Mouse (Mus musculus) T-helper 17 cell (primary cell): ENCODE data around the gene Scel.

ENCODE experiments used
- in situ Hi-C, 2 experiments: fragments of 300-600 bp; cut with MboI, MseI; formaldehyde crosslinking; loops; 1 replicate in 1 of 2; 2 replicates in 1 of 2; pipeline ENCODE4 v1.15.1; 2025; ENCODE audit warnings: high pct_unique_total_duplicates in 2 of 2

Scel gene

DNA sequence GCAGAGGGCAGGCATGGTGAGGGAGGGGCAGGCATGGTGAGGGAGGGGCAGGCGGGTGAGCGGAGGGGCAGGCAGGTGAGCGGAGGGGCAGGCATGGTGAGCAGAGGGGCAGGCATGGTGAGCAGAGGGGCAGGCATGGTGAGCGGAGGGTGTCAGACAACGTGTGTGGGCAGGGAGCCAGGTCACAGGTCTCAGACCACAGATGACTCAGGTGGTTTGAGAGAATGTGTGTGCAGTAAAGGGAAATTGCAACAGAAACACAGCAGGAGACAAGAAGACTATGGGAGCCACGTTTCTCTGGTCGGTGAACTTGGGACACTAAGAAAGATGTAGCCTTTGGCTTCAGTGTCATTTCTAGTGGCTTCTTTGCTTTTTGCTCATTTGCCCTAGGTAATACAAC, 8.6 kb upstream of the Scel start:
- in situ Hi-C loops: loop anchor here (10.0 to 25.0 kb wide), 2 partner anchors 817 to 1980 kb away; no protein-coding TSS in a partner anchor

DNA sequence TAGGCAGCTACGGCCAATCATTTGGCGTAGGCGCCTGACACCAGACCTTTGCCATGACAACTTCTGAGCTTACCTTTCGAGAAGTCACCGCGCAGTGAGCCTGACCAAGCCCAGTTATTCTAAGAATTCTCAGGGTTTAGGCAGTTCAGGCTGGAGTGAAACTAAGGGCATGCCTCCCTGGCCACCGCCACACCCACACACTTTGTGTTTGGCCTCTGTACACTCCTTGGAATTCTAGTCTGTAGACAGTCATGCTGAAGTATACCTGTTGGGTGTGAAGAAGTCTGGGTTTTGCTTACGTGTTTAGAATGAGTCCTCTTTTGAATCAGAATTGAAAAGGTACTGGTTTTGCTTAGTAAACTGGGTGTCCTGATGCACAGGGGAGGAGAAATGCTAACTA, 3.6 kb upstream of the Scel start:
- in situ Hi-C loops: loop anchor here (10.0 to 25.0 kb wide), 2 partner anchors 822 to 1975 kb away; no protein-coding TSS in a partner anchor

DNA sequence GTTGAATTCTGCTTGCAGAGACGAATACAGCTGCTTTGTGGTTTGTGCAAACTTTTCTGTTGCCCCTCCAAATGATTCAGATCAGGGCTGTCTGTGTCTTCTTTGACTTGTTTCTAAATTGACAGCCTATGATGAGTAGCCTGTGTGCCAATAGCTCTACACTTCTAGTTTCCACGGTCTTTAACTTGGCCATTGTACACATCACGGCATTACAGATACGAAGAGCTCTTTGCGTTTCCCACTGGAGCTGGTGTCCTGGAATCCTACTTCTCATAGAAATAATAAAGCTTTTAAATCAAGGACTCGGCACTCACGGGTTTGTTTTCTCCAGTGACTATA, 300 bp downstream of the Scel start:
- in situ Hi-C loops: loop anchor here in 1 of 2 experiments (25.0 kb wide), 1 partner anchor 826 kb away; no protein-coding TSS in a partner anchor

DNA sequence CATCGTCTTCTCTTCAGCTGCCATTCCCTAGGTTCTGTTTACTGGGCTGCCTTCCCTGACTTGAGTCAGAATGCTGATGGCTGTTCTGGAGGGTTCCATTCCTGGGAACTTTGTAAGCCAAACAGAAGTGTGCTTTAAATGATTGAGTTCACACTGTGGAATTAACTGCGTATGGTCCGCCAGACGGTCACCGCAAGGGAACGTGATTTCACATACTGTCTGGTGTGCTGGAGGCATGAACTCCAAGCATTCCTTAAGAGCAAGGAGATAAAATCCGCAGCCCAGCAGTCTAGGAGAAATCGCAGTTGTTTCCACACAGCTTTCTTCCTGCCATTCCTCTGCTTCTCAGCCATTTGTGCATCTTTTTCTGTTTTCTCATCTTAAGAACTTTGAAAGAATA, 2.3 kb downstream of the Scel start:
- in situ Hi-C loops: loop anchor here in 1 of 2 experiments (25.0 kb wide), 1 partner anchor 828 kb away; no protein-coding TSS in a partner anchor

- in situ Hi-C loops: no loop called here
Observed at GRCm38 (mm10) chr14:103526286-103526685, 13.1 kb downstream of the Scel start.

GRCm38 (mm10) chr14:103529733-103530367, 16.7 kb downstream of the Scel start:
- in situ Hi-C loops: loop anchor here (5.0 to 10.0 kb wide), 3 partner anchors 295 to 515 kb away; no protein-coding TSS in a partner anchor

DNA sequence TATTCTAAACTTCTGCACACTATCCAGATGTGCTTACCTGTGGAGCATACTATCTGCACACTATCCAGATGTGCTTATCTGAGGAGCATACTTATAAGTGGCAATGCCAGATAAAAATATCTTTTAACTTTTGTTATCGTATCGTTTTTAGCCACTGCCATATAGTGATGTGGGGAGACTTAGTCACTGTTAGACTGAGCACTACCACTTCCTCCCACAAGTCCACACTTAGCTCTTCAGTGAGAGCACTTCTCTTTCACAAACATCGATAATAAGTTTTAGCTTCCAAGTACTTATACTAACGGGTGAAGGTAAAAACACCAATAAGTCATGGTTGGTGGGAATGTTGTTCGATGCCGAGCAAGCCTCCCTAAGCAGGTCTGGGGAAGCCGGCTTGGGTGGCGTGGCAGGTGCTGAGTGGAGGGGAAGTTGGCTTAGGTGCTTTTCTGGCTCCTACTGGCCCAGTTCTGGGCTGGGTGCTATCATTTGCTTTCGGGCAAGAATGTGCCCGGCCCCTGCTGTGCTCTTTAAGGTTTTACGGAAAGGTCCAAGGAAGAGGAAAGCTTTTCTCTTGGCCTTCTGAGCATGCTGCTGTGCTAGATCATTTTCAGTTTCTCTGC, 18.7 kb downstream of the Scel start:
- in situ Hi-C loops: loop anchor here (5.0 to 10.0 kb wide), 3 partner anchors 297 to 517 kb away; no protein-coding TSS in a partner anchor

- in situ Hi-C loops: loop anchor here (5.0 to 10.0 kb wide), 4 partner anchors 63 to 521 kb away; partner anchors contain the start of gene Cln5 (in 1 of the 2)
Observed at GRCm38 (mm10) chr14:103535511-103536024, 22.4 kb downstream of the Scel start.

- in situ Hi-C loops: loop anchor here (5.0 to 10.0 kb wide), 4 partner anchors 64 to 522 kb away; partner anchors contain the start of gene Cln5 (in 1 of the 2)
Observed at GRCm38 (mm10) chr14:103536334-103536733, 23.2 kb downstream of the Scel start.

DNA sequence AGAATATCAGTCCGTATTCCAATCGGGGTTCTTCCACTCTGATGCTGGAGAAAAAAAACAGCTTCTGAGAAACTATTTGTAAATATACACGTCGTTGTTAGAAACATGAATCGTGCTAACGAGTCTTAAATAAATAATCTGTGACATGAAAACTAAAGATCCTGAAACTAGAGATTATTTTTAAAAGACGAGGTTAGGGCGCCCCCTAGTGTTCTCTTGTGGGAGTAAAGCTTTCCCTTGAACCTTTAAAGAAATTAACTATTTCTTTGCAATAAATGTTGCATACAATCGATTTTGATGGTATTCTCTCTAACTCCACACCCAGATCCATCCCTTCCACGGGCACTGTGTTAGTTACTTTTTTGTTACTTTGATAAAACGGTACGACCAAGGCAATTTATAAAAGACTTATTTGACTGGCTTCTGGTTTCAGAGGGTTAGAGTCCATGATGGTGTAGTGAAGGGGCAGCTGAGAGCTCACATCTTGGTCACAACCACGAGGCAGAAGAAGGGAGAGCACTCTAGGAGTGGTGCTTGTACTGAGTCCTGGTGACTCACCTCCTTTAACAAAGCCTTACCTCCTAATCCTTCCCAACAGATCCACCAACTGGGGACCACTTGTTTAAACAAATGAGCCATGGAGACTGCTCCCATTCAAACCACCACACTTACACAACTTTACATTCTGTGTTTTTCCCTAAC, 24.4 kb downstream of the Scel start:
- in situ Hi-C loops: loop anchor here (5.0 to 10.0 kb wide), 4 partner anchors 65 to 523 kb away; partner anchors contain the start of gene Cln5 (in 1 of the 2)

- in situ Hi-C loops: loop anchor here (5.0 to 10.0 kb wide), 4 partner anchors 67 to 525 kb away; partner anchors contain the start of gene Cln5 (in 1 of the 2)
Observed at GRCm38 (mm10) chr14:103539796-103540195, 26.7 kb downstream of the Scel start.

DNA sequence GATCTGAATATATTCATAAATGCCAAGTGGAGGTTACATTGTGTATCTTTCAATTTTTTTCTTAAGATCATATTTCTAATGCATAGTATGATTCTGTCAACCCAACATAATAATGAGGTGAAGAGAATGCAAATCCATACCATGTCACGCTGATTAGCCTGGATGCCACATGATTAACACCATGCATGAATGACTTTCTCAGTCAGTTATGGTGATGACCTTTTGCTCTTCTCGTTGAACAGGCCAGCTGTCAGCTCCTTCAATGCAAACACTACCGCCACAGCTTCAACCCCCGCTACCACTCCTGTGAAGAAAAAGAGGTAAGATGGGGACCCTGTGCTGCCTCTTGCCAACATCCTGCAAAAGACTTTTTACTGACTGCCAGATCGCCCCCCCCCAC, 28.5 kb downstream of the Scel start:
- in situ Hi-C loops: no loop called here

DNA sequence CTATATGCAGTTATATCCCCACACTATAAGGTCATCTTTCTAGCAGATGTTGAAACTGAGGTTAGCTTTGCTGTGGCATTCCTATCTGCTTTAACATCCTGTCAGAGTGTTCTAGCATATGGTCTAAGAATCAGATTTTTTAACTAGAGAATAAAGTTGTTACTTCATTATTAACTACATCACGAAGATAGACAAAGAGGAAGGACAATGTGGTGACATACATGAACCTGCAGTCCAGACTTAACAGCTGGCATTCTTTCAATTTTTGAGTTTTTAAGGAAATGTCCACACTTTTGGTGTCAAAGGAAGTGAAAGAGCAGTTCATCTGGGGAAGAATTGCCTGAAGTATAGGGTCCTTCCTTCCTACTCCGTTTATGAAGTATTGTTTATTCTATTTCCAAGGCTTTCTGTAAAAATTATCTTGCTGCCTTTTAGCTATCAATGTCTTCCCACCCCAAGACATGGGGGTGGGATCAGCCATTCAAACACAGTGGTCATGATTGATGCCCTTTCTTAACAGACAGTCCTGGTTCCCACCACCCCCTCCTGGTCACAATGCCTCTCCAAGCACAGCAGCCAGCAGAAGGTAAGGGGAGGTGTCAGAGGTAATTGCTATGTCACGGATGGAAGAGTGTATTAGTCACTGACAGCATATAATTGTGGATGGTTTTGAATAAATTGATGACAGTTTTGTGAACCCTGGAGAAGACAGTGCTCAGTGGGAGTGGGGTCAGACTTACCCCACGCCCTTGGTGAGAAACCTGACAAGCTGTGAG, 30.4 kb downstream of the Scel start:
- in situ Hi-C loops: no loop called here

DNA sequence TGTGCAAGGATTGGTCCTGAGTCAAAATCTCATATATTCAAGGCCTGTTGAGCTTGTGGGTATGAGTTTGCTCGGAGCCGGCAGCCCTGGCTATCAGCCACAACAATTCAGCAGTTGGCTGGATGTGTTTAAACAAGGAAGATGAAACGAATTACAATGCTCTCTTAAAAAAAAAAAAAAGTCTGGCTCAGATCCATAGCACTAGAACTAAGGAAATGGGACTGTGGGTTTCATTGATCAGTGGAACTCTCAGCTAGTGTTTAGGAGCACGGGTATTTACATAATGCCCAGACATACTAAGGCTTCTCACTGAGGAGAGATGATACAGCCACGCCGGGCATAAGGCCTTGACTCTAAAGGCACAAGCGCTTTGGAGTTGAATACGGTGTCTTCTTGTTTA, 32.6 kb downstream of the Scel start:
- in situ Hi-C loops: no loop called here

DNA sequence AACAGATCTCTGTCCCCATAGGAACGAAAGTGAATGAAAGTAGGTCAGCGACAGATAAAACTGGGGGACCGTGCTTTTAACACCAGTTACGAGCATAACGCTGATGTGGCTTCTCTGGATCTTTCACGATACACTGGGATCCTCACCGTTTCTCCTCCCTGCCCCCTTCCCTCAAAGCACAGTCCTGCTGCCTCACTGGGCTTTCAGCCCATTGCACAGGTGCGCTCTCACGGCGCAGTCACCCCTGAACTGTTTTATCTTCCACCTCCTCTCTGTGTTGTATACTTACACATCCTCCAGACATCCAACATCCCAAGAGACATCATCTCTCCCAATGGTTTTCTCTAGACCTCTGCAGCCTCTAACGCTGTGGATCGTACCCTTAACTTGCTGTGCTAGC, 33.1 kb downstream of the Scel start:
- in situ Hi-C loops: no loop called here

- in situ Hi-C loops: no loop called here
Observed at GRCm38 (mm10) chr14:103548220-103548619, 35.1 kb downstream of the Scel start.

- in situ Hi-C loops: loop anchor here (5.0 to 25.0 kb wide), 3 partner anchors 147 to 912 kb away; partner anchors contain the start of gene Pou4f1 (in 1 of the 2)
Observed at GRCm38 (mm10) chr14:103550480-103550879, 37.3 kb downstream of the Scel start.

DNA sequence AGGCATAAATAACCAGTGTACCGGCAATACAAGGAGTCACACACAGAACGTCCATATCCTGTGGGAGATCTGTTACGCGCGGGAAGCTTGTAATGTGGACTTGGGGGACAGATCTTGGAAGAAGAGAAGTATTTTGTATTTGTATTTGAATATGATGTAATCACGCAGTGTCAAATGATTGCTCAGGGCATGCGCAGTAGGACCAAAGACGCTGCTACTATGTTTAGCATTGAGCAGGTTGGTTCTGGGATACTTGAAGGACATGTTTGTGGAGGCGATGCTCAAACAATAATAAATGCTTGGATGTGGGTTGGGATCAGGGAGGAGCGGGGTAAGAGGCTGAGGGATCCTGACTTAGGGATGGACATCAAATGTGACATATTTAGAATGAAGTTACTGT, 37.8 kb downstream of the Scel start:
- in situ Hi-C loops: loop anchor here (5.0 to 25.0 kb wide), 3 partner anchors 146 to 911 kb away; partner anchors contain the start of gene Pou4f1 (in 1 of the 2)

- in situ Hi-C loops: loop anchor here (5.0 to 25.0 kb wide), 3 partner anchors 145 to 910 kb away; partner anchors contain the start of gene Pou4f1 (in 1 of the 2)
Observed at GRCm38 (mm10) chr14:103551921-103552320, 38.8 kb downstream of the Scel start.

GRCm38 (mm10) chr14:103552379-103552778, 39.2 kb downstream of the Scel start:
- in situ Hi-C loops: loop anchor here (5.0 to 25.0 kb wide), 3 partner anchors 145 to 910 kb away; partner anchors contain the start of gene Pou4f1 (in 1 of the 2)
